Mouse (Mus musculus) heart, adult 10 weeks (tissue): ENCODE data around the gene Gm17267. TPM values are rescaled to one million over a fixed set of nuclear protein-coding genes. Genes with fewer than 3 reads are reported as not detected.

ENCODE experiments used
- polyA plus RNA-seq: library from polyadenylated mRNA; stranded (reverse); fragments of 350-450 nt; fragmentation: Illumina TruSeq; extraction: RNeasy Lipid Tissue Mini Kit (QIAGEN cat#74804); gene quantifications from one replicate; pipeline ENCODE4 v1.2.3, GENCODE M21; 2014; ENCODE audit warnings: low read depth, low replicate concordance

The Gm17267 gene
- polyA plus RNA-seq, result not detected

GRCm38 (mm10) chrX:126017257-126017656, at the start of gene Gm17267:
Gm17267 (plus strand) TSS chrX:126017557.

